Mouse (Mus musculus): ENCODE measurements around the gene Nfe2l2. TPM values are rescaled to one million over a fixed set of nuclear protein-coding genes. Genes with fewer than 3 reads are reported as not detected.

Gene Nfe2l2
- polyA plus RNA-seq, 1 experiment = 74.1 TPM

GRCm38 (mm10) chr2:75701822-75702587 lies 2.4 kb downstream of the Nfe2l2 start:
- Histone ChIP-seq H3ac (ENCODE audit: control insufficient read depth, insufficient read length) (no peak overlapping the region), H3K4me2 (ENCODE audit: low read depth) (peak overlapping the region; percentile 93), H3K79me2 (ENCODE audit: control insufficient read depth, insufficient read depth) (peaks cover 64% of the 10 kb centered on the region), H3K4me3 (peak overlapping the region; percentile 89), H3K36me3 (ENCODE audit: control insufficient read depth, insufficient read depth) (peaks cover 5% of the 10 kb centered on the region), H3K27me3 (ENCODE audit: control insufficient read depth, insufficient read depth, insufficient read length) (no peaks in the 10 kb centered on the region)
- TF ChIP-seq MAX (IDR thresholded peaks at IDR 0.05; ENCODE audit: low read depth) (no peak), POLR2AphosphoS2 (IDR thresholded peaks at IDR 0.05; ENCODE audit: insufficient read length, low read depth) (no peak), E2F4 (IDR thresholded peaks at IDR 0.05; ENCODE audit: insufficient read depth) (no peak), MYOG (IDR thresholded peaks at IDR 0.05; ENCODE audit: control insufficient read depth in 1 of 3, insufficient read depth in 1 of 3, insufficient read length in 2 of 3, low read depth in 2 of 3) (no peak), TCF12 (IDR thresholded peaks at IDR 0.05; ENCODE audit: insufficient read depth, poor library complexity, severe bottlenecking) (no peak), REST (IDR thresholded peaks at IDR 0.05; ENCODE audit: insufficient read depth, insufficient read length) (no peak), MYOD1 (IDR thresholded peaks at IDR 0.05; ENCODE audit: control insufficient read depth in 1 of 3, insufficient read length in 2 of 3, low read depth in 2 of 3) (no peak), USF1 (IDR thresholded peaks at IDR 0.05; ENCODE audit: low read depth) (no peak), POLR2A (IDR thresholded peaks at IDR 0.05; ENCODE audit: insufficient read length, low read depth) (no peak), CEBPB (IDR thresholded peaks at IDR 0.05; ENCODE audit: insufficient read depth, poor library complexity, severe bottlenecking) (no peak), SRF (IDR thresholded peaks at IDR 0.05; ENCODE audit: control insufficient read depth, insufficient read length, low read depth) (no peak), TCF3 (IDR thresholded peaks at IDR 0.05; ENCODE audit: insufficient read length, low read depth) (no peak)

GRCm38 (mm10) chr2:75701207-75701606 lies 3.2 kb downstream of the Nfe2l2 start:
- Histone ChIP-seq H3K4me3 (peak overlapping the region; percentile 89), H3ac (ENCODE audit: control insufficient read depth, insufficient read length) (no peak overlapping the region), H3K4me2 (ENCODE audit: low read depth) (peak overlapping the region; percentile 93), H3K79me2 (ENCODE audit: control insufficient read depth, insufficient read depth) (peaks cover 72% of the 10 kb centered on the region), H3K27me3 (ENCODE audit: control insufficient read depth, insufficient read depth, insufficient read length) (no peaks in the 10 kb centered on the region), H3K36me3 (ENCODE audit: control insufficient read depth, insufficient read depth) (peaks cover 8% of the 10 kb centered on the region)
- TF ChIP-seq CEBPB (IDR thresholded peaks at IDR 0.05; ENCODE audit: insufficient read depth, poor library complexity, severe bottlenecking) = no peak
- TF ChIP-seq SRF (IDR thresholded peaks at IDR 0.05; ENCODE audit: control insufficient read depth, insufficient read length, low read depth) = no peak
- no peak for TF ChIP-seq E2F4 (IDR thresholded peaks at IDR 0.05; ENCODE audit: insufficient read depth)
- no peak for TF ChIP-seq POLR2A (IDR thresholded peaks at IDR 0.05; ENCODE audit: insufficient read length, low read depth)
- TF ChIP-seq USF1 (IDR thresholded peaks at IDR 0.05; ENCODE audit: low read depth) = no peak
- no peak for TF ChIP-seq POLR2AphosphoS2 (IDR thresholded peaks at IDR 0.05; ENCODE audit: insufficient read length, low read depth)
- TF ChIP-seq MYOG (IDR thresholded peaks at IDR 0.05; ENCODE audit: control insufficient read depth in 1 of 3, insufficient read depth in 1 of 3, insufficient read length in 2 of 3, low read depth in 2 of 3) = no peak
- TF ChIP-seq MAX (IDR thresholded peaks at IDR 0.05; ENCODE audit: low read depth) = no peak
- TF ChIP-seq TCF12 (IDR thresholded peaks at IDR 0.05; ENCODE audit: insufficient read depth, poor library complexity, severe bottlenecking) = no peak
- no peak for TF ChIP-seq REST (IDR thresholded peaks at IDR 0.05; ENCODE audit: insufficient read depth, insufficient read length)
- TF ChIP-seq TCF3 (IDR thresholded peaks at IDR 0.05; ENCODE audit: insufficient read length, low read depth) = no peak
- no peak for TF ChIP-seq MYOD1 (IDR thresholded peaks at IDR 0.05; ENCODE audit: control insufficient read depth in 1 of 3, insufficient read length in 2 of 3, low read depth in 2 of 3)

- H3K27me3 ChIP-seq (ENCODE audit: control insufficient read depth, insufficient read depth, insufficient read length) = no peaks in the 10 kb centered on the region
- H3K4me2 ChIP-seq (ENCODE audit: low read depth) = peak overlapping the region; percentile 93
- peaks cover 79% of the 10 kb centered on the region for H3K79me2 ChIP-seq (ENCODE audit: control insufficient read depth, insufficient read depth)
- H3ac ChIP-seq (ENCODE audit: control insufficient read depth, insufficient read length) = no peak overlapping the region
- H3K4me3 ChIP-seq = no peak overlapping the region
- H3K36me3 ChIP-seq (ENCODE audit: control insufficient read depth, insufficient read depth) = peaks cover 14% of the 10 kb centered on the region
- TF ChIP-seq USF1 (IDR thresholded peaks at IDR 0.05; ENCODE audit: low read depth) (no peak), MAX (IDR thresholded peaks at IDR 0.05; ENCODE audit: low read depth) (no peak), E2F4 (IDR thresholded peaks at IDR 0.05; ENCODE audit: insufficient read depth) (no peak), TCF12 (IDR thresholded peaks at IDR 0.05; ENCODE audit: insufficient read depth, poor library complexity, severe bottlenecking) (no peak), TCF3 (IDR thresholded peaks at IDR 0.05; ENCODE audit: insufficient read length, low read depth) (no peak), POLR2AphosphoS2 (IDR thresholded peaks at IDR 0.05; ENCODE audit: insufficient read length, low read depth) (no peak), MYOG (IDR thresholded peaks at IDR 0.05; ENCODE audit: control insufficient read depth in 1 of 3, insufficient read depth in 1 of 3, insufficient read length in 2 of 3, low read depth in 2 of 3) (no peak), POLR2A (IDR thresholded peaks at IDR 0.05; ENCODE audit: insufficient read length, low read depth) (no peak), REST (IDR thresholded peaks at IDR 0.05; ENCODE audit: insufficient read depth, insufficient read length) (no peak), CEBPB (IDR thresholded peaks at IDR 0.05; ENCODE audit: insufficient read depth, poor library complexity, severe bottlenecking) (no peak), MYOD1 (IDR thresholded peaks at IDR 0.05; ENCODE audit: control insufficient read depth in 1 of 3, insufficient read length in 2 of 3, low read depth in 2 of 3) (no peak), SRF (IDR thresholded peaks at IDR 0.05; ENCODE audit: control insufficient read depth, insufficient read length, low read depth) (no peak)
Measured at GRCm38 (mm10) chr2:75700543-75700942, 3.9 kb downstream of the Nfe2l2 start.

- no peak overlapping the region for H3ac ChIP-seq (ENCODE audit: control insufficient read depth, insufficient read length)
- H3K36me3 ChIP-seq (ENCODE audit: control insufficient read depth, insufficient read depth) = peaks cover 15% of the 10 kb centered on the region
- peak overlapping the region; percentile 26 for H3K4me2 ChIP-seq (ENCODE audit: low read depth)
- TF ChIP-seq TCF3 (IDR thresholded peaks at IDR 0.05; ENCODE audit: insufficient read length, low read depth) (no peak), E2F4 (IDR thresholded peaks at IDR 0.05; ENCODE audit: insufficient read depth) (no peak), REST (IDR thresholded peaks at IDR 0.05; ENCODE audit: insufficient read depth, insufficient read length) (no peak), CEBPB (IDR thresholded peaks at IDR 0.05; ENCODE audit: insufficient read depth, poor library complexity, severe bottlenecking) (no peak), POLR2AphosphoS2 (IDR thresholded peaks at IDR 0.05; ENCODE audit: insufficient read length, low read depth) (peak; percentile 4)
- H3K4me3 ChIP-seq = no peak overlapping the region
- H3K79me2 ChIP-seq (ENCODE audit: control insufficient read depth, insufficient read depth) = peaks cover 96% of the 10 kb centered on the region
- H3K27me3 ChIP-seq (ENCODE audit: control insufficient read depth, insufficient read depth, insufficient read length) = no peaks in the 10 kb centered on the region
Measured at GRCm38 (mm10) chr2:75698874-75699273, 5.6 kb downstream of the Nfe2l2 start.
